ENCODE assay signal across 23 mouse cellular contexts in the genomic region with DNA sequence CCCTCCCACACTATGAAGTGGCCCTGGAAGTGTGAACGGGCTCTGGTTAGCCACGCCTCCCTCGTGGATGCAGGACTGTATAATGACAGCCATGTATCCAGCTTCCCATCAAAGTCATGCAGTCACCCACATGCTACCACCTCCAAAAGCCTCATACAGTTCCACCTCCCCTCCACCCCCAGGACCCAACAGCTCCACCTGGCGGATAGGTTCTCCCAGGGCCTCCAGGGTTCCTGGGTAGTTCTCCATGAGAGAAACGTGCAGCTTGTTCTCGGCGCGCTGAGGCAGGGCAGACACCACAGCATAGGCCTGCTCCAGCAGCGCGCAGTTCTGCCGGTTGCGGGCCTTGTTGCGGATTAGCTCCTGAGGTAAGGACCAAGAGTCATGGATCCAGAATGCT. TPM values are rescaled to one million over a fixed set of nuclear protein-coding genes. Genes with fewer than 3 reads are reported as not detected.
DNase-seq lines count a peak whose midpoint lies in the region; ATAC-seq and TF ChIP-seq lines count a peak whose summit lies in the region.
"Had no signal": no experiment of that assay in that cellular context is flagged by ENCODE, and none has a peak within 500 bp of the region (broad histone marks: within the 10 kb centered on the region; RNA-seq: fewer than 3 reads in every experiment).

No protein-coding gene starts in this region.

- 92% methylated on average over 13 of the region's 13 CpGs for WGBS in kidney, adult 2 months
- 88% methylated on average over 13 of the region's 13 CpGs for WGBS in kidney, embryonic 16.5 days
- WGBS in forebrain, embryonic 11.5 days: 92% methylated on average over 13 of the region's 13 CpGs

- no peaks in the 10 kb centered on the region for H3K4me1 ChIP-seq in kidney, adult 2 months (ENCODE audit: control insufficient read depth, insufficient read depth, low read length)
- H3K4me1 ChIP-seq in kidney, embryonic 16.5 days (ENCODE audit: insufficient read depth, low read length): 0 out of 2 replicates have a peak, but pooled peaks cover 4% of the 10 kb centered on the region
- H3K4me1 ChIP-seq in CH12.LX (ENCODE audit: control insufficient read depth in 1 of 2, insufficient read depth in 2 of 2): no peaks in the 10 kb centered on the region
- H3K4me1 ChIP-seq in forebrain, embryonic 11.5 days (replicated peaks; ENCODE audit: control insufficient read depth, insufficient read depth, low read length): no peaks in the 10 kb centered on the region
- H3K4me1 ChIP-seq: embryonic facial prominence, embryonic 10.5 days; forebrain, embryonic 12.5 days; hindbrain, embryonic 15.5 days; limb, embryonic 10.5 days; liver, embryonic 15.5 days; midbrain, embryonic 12.5 days; neural tube, embryonic 13.5 days; stomach, embryonic 15.5 days had no signal

- DNase-seq in kidney, adult 2 months: no peak
- peak; percentile 5 for DNase-seq in lung, postnatal 14 days
- DNase-seq in lung, postnatal 4 days: no peak
- DNase-seq in CH12.LX (ENCODE audit: extremely low read depth): peak; percentile 35
- peak; percentile 5 for DNase-seq in naive thymus-derived CD4-positive, alpha-beta T cell, adult 2 months (ENCODE audit: low read depth)
- no peak for DNase-seq in forebrain, embryonic 11.5 days (ENCODE audit: low spot score)
- DNase-seq: cerebellum, adult 8-10 months; gastrocnemius, postnatal 14 days; heart, adult 18-20 months; heart, postnatal 36 days; kidney, adult 11 months; kidney, postnatal 10 days had no signal

- in situ Hi-C loops in CH12.LX (cut with MboI; ENCODE audit: low pct_ligation_motif_present, low pct_unique_long_range_greater_than_20kb, low sequenced_read_pairs): no loop called here

- no peak for TF ChIP-seq POLR2A in kidney, adult 2 months (IDR thresholded peaks at IDR 0.05; ENCODE audit: low read depth, low read length)
- TF ChIP-seq POLR2A in CH12.LX (IDR thresholded peaks at IDR 0.05; ENCODE audit: low read depth, low read length): no peak

- H3K27me3 ChIP-seq in kidney, adult 2 months (replicated peaks; ENCODE audit: control insufficient read depth, insufficient read depth, low read length): no peaks in the 10 kb centered on the region
- H3K27me3 ChIP-seq in kidney, embryonic 16.5 days (ENCODE audit: insufficient read depth, low read length): no peaks in the 10 kb centered on the region
- H3K27me3 ChIP-seq in CH12.LX (replicated peaks): peaks cover 85% of the 10 kb centered on the region
- H3K27me3 ChIP-seq in forebrain, embryonic 11.5 days (ENCODE audit: control insufficient read depth, insufficient read depth, low read length): no peaks in the 10 kb centered on the region
- H3K27me3 ChIP-seq: hindbrain, embryonic 15.5 days; liver, embryonic 15.5 days; midbrain, embryonic 12.5 days; neural tube, embryonic 13.5 days; stomach, embryonic 15.5 days had no signal

- H3K9me3 ChIP-seq in kidney, embryonic 16.5 days (ENCODE audit: low read length): no peaks in the 10 kb centered on the region
- H3K9me3 ChIP-seq in CH12.LX (replicated peaks; ENCODE audit: low read length): no peaks in the 10 kb centered on the region
- H3K9me3 ChIP-seq in forebrain, embryonic 11.5 days (ENCODE audit: control insufficient read depth, low read length): no peaks in the 10 kb centered on the region
- H3K9me3 ChIP-seq: embryonic facial prominence, embryonic 10.5 days; forebrain, embryonic 12.5 days; hindbrain, embryonic 15.5 days; limb, embryonic 10.5 days; liver, embryonic 15.5 days; midbrain, embryonic 12.5 days; neural tube, embryonic 13.5 days; stomach, embryonic 15.5 days had no signal

- TF ChIP-seq CTCF in kidney, adult 2 months (conservative IDR thresholded peaks at IDR 0.05; ENCODE audit: insufficient read depth, insufficient read length, low read depth, low read length): 0 out of 2 replicates have a peak, but pooled peaks have one; percentile 9
- TF ChIP-seq CTCF in CH12.LX (conservative IDR thresholded peaks at IDR 0.05 in 1 of 2, IDR thresholded peaks at IDR 0.05 in 1 of 2; ENCODE audit: low read depth in 2 of 2, low read length in 2 of 2): peak; percentile 15 to 65; a peak in 2 of 4 replicates

- no peak for TF ChIP-seq EP300 in CH12.LX (IDR thresholded peaks at IDR 0.05; ENCODE audit: low read length)

- no peak overlapping the region for H3K9ac ChIP-seq in kidney, embryonic 16.5 days (replicated peaks; ENCODE audit: low read length)
- H3K9ac ChIP-seq in CH12.LX (ENCODE audit: insufficient read depth, low read depth): no peak overlapping the region
- H3K9ac ChIP-seq in forebrain, embryonic 11.5 days (ENCODE audit: low read length): no peak overlapping the region
- H3K9ac ChIP-seq: forebrain, embryonic 12.5 days; hindbrain, embryonic 15.5 days; liver, embryonic 15.5 days; midbrain, embryonic 12.5 days; neural tube, embryonic 13.5 days; stomach, embryonic 15.5 days had no signal

- dilution Hi-C loops in CH12.LX (cut with MboI; ENCODE audit: extremely low pct_ligation_motif_present, extremely low pct_unique_long_range_greater_than_20kb, low sequenced_read_pairs): no loop called here

- no peak overlapping the region for H3K27ac ChIP-seq in kidney, adult 2 months (ENCODE audit: insufficient read depth, low read depth, low read length)
- H3K27ac ChIP-seq in kidney, embryonic 16.5 days (ENCODE audit: low read length): no peak overlapping the region
- no peak overlapping the region for H3K27ac ChIP-seq in CH12.LX (ENCODE audit: insufficient read depth, low read depth)
- H3K27ac ChIP-seq in forebrain, embryonic 11.5 days (ENCODE audit: low read depth, low read length): no peak overlapping the region
- H3K27ac ChIP-seq: embryonic facial prominence, embryonic 10.5 days; forebrain, embryonic 12.5 days; hindbrain, embryonic 15.5 days; limb, embryonic 10.5 days; liver, embryonic 15.5 days; macrophage; midbrain, embryonic 12.5 days; neural tube, embryonic 13.5 days; stomach, embryonic 15.5 days had no signal

- no peak for ATAC-seq in kidney, embryonic 16.5 days (ENCODE audit: low FRiP score, low TSS enrichment)
- ATAC-seq in megakaryocyte-erythroid progenitor cell, adult 5-6 weeks (replicated peaks; ENCODE audit: low FRiP score, low TSS enrichment, poor library complexity, severe bottlenecking): no peak; the same call in 1 of the 2 replicates
- ATAC-seq in forebrain, embryonic 11.5 days (replicated peaks; ENCODE audit: low FRiP score): no peak

- no peaks in the 10 kb centered on the region for H3K79me2 ChIP-seq in CH12.LX (replicated peaks; ENCODE audit: control insufficient read depth, extremely low read depth, insufficient read depth, poor library complexity, severe bottlenecking)

- H3K4me2 ChIP-seq in kidney, embryonic 16.5 days (replicated peaks; ENCODE audit: low read depth, low read length): no peak overlapping the region
- H3K4me2 ChIP-seq in CH12.LX (ENCODE audit: insufficient read depth, low read depth, poor library complexity, severe bottlenecking): no peak overlapping the region
- no peak overlapping the region for H3K4me2 ChIP-seq in forebrain, embryonic 11.5 days (ENCODE audit: low read depth, low read length, severe bottlenecking)
- H3K4me2 ChIP-seq: forebrain, embryonic 12.5 days; hindbrain, embryonic 15.5 days; liver, embryonic 15.5 days; midbrain, embryonic 12.5 days; neural tube, embryonic 13.5 days; stomach, embryonic 15.5 days had no signal

- peak; percentile 33 for TF ChIP-seq RAD21 in CH12.LX (IDR thresholded peaks at IDR 0.05; ENCODE audit: low read depth, low read length)

- no peaks in the 10 kb centered on the region for H3K36me3 ChIP-seq in kidney, adult 2 months (ENCODE audit: control insufficient read depth, insufficient read depth, low read length)
- H3K36me3 ChIP-seq in kidney, embryonic 16.5 days (ENCODE audit: insufficient read depth, low read length): no peaks in the 10 kb centered on the region
- no peaks in the 10 kb centered on the region for H3K36me3 ChIP-seq in CH12.LX (replicated peaks in 1 of 2; ENCODE audit: control insufficient read depth in 1 of 2, insufficient read depth in 1 of 2, low read length in 1 of 2)
- no peaks in the 10 kb centered on the region for H3K36me3 ChIP-seq in forebrain, embryonic 11.5 days (ENCODE audit: control insufficient read depth, insufficient read depth, low read length)
- H3K36me3 ChIP-seq: embryonic facial prominence, embryonic 10.5 days; forebrain, embryonic 12.5 days; hindbrain, embryonic 15.5 days; limb, embryonic 10.5 days; liver, embryonic 15.5 days; midbrain, embryonic 12.5 days; neural tube, embryonic 13.5 days; stomach, embryonic 15.5 days had no signal

- no peak overlapping the region for H3K4me3 ChIP-seq in kidney, adult 2 months (ENCODE audit: insufficient read depth, low read depth, low read length)
- H3K4me3 ChIP-seq in kidney, embryonic 16.5 days (ENCODE audit: low read length): no peak overlapping the region
- H3K4me3 ChIP-seq in CH12.LX (replicated peaks in 1 of 3; ENCODE audit: low read depth in 2 of 3, low read length in 2 of 3, poor library complexity in 1 of 3): no peak overlapping the region
- no peak overlapping the region for H3K4me3 ChIP-seq in forebrain, embryonic 11.5 days (ENCODE audit: low read depth, low read length)
- H3K4me3 ChIP-seq: embryonic facial prominence, embryonic 10.5 days; forebrain, embryonic 12.5 days; hindbrain, embryonic 15.5 days; limb, embryonic 10.5 days; liver, embryonic 15.5 days; midbrain, embryonic 12.5 days; neural tube, embryonic 13.5 days; stomach, embryonic 15.5 days had no signal

TF ChIP-seq in CH12.LX, 34 proteins besides CTCF, POLR2A, EP300 and RAD21:
- peak; percentile 73 for TF ChIP-seq SMC3 (IDR thresholded peaks at IDR 0.05; ENCODE audit: low read depth, low read length)
- no peak for TF ChIP-seq PAX5 (IDR thresholded peaks at IDR 0.05; ENCODE audit: low read length)

RNA-seq across cellular contexts. Expression of a gene that starts 51.1 kb away (rescaled TPM):
- 19.4 and 20.7 TPM in 2 replicates for polyA plus RNA-seq in kidney, adult 2 months (2012; rRNA removed)
- polyA plus RNA-seq in kidney, embryonic 16.5 days (2015; fragmentation: Nextera tagmentation; extraction: Ambion mirVana): 22.9 and 25.9 TPM in 2 replicates
- total RNA-seq in CH12.LX (2012; rRNA removed): 32.5 and 33.2 TPM in 2 replicates
- 22.5 and 23.2 TPM in 2 replicates for total RNA-seq in CH12.LX (2014; rRNA removed)
- 21.8 and 23.0 TPM in 2 replicates for polyA plus RNA-seq in CH12.LX (2012; ENCODE audit: insufficient read length, low read depth)
- 22.7 and 28.2 TPM in 2 replicates for total RNA-seq in megakaryocyte-erythroid progenitor cell, adult 5-6 weeks (2014; fragmentation: Nextera tagmentation)
- total RNA-seq in megakaryocyte-erythroid progenitor cell, adult 5-6 weeks (2017): 13.9 and 19.2 TPM in 2 replicates
- polyA plus RNA-seq in forebrain, embryonic 11.5 days (2014; fragmentation: Nextera tagmentation; extraction: Ambion mirVana): 17.3 and 20.5 TPM in 2 replicates

Comparison
In these comparisons a context has a peak if more than half of its experiments do, and no peak if none do; other contexts are left out.
1. DNase-seq: peak in lung, postnatal 14 days (single experiment), CH12.LX (single experiment) and naive thymus-derived CD4-positive, alpha-beta T cell, adult 2 months (single experiment); none in kidney, adult 2 months (single experiment), lung, postnatal 4 days (0 of 2) and forebrain, embryonic 11.5 days (single experiment).